Mouse (Mus musculus) CH12.LX (cell line): ENCODE data around the gene Slco1c1. TPM values are rescaled to one million over a fixed set of nuclear protein-coding genes. Genes with fewer than 3 reads are reported as not detected.

Source experiments
- polyA plus RNA-seq: library from polyadenylated mRNA; unstranded; fragments of >175 nt; gene quantifications from 2 replicates; pipeline ENCODE4 v1.2.1, GENCODE M21; 2012; ENCODE audit warnings: low read depth; ENCODE audit not compliant: insufficient read length
- total RNA-seq, 2 experiments: library from RNA; depleted of rRNA; stranded (reverse); fragments of 300-350 nt in 1 of 2; fragments of >200 nt in 1 of 2; gene quantifications; 2 replicates each; pipeline ENCODE4 v1.2.3; 2012 to 2014

Gene Slco1c1
- total and polyA plus RNA-seq, 3 experiments, result not detected

Other genes with a start within 250 kb of the Slco1c1 start
- not detected in 2 replicates for gene Slco1b2, start 105.2 kb downstream of the Slco1c1 start, total RNA-seq (2012; rRNA removed)
- 0.11 TPM in 1 of 2 replicates, not detected in the other for gene Slco1b2, start 105.2 kb downstream of the Slco1c1 start, total RNA-seq (2014; rRNA removed)
- not detected in 2 replicates for gene Slco1b2, start 105.2 kb downstream of the Slco1c1 start, polyA plus RNA-seq
- not detected in 2 replicates for gene Gm5724, start 249.4 kb downstream of the Slco1c1 start, total RNA-seq (2012; rRNA removed)
- not detected in 2 replicates for gene Gm5724, start 249.4 kb downstream of the Slco1c1 start, total RNA-seq (2014; rRNA removed)
- not detected in 2 replicates for gene Gm5724, start 249.4 kb downstream of the Slco1c1 start, polyA plus RNA-seq